Mouse (Mus musculus) heart, embryonic 11.5 days (tissue): ENCODE data around the gene Cbfa2t2. TPM values are rescaled to one million over a fixed set of nuclear protein-coding genes. Genes with fewer than 3 reads are reported as not detected.

Experiments used
- ATAC-seq: fragments of 200-750 bp; cut with Nextera tagmentation; replicated peaks from 2 replicates; pipeline ENCODE4 v1.8.0; 2017; ENCODE audit warnings: moderate library complexity; ENCODE audit not compliant: insufficient number of reproducible peaks, low FRiP score, low TSS enrichment
- H3K27ac ChIP-seq: fragments of 300-500 bp; sonication (generic); 2 replicates; pipeline ENCODE4 v1.5.1; 2014; ENCODE audit warnings: mild to moderate bottlenecking, low read depth, low read length
- H3K27me3 ChIP-seq: fragments of 300-500 bp; sonication (generic); 2 replicates; pipeline ENCODE4 v1.6.1; 2014; ENCODE audit warnings: mild to moderate bottlenecking, low read length, mixed read lengths; ENCODE audit not compliant: control insufficient read depth, insufficient read depth
- H3K36me3 ChIP-seq: fragments of 300-500 bp; sonication (generic); 2 replicates; pipeline ENCODE4 v1.6.1; 2014; ENCODE audit warnings: mild to moderate bottlenecking, low read length, moderate library complexity, mixed read lengths; ENCODE audit not compliant: control insufficient read depth, insufficient read depth
- H3K4me1 ChIP-seq: fragments of 300-500 bp; sonication (generic); 2 replicates; pipeline ENCODE4 v1.6.1; 2014; ENCODE audit warnings: low read length; ENCODE audit not compliant: control insufficient read depth, insufficient read depth
- H3K4me2 ChIP-seq: fragments of 300-500 bp; sonication (generic); 2 replicates; pipeline ENCODE4 v1.6.1; 2014; ENCODE audit warnings: mild to moderate bottlenecking, moderate library complexity
- H3K4me3 ChIP-seq: fragments of 300-500 bp; sonication (generic); 2 replicates; pipeline ENCODE4 v1.5.1; 2014; ENCODE audit warnings: low read depth, low read length
- H3K9ac ChIP-seq: fragments of 300-500 bp; sonication (generic); 2 replicates; pipeline ENCODE4 v1.6.1; 2014; ENCODE audit warnings: mild to moderate bottlenecking, low read depth, low read length, moderate library complexity
- H3K9me3 ChIP-seq: fragments of 300-500 bp; sonication (generic); replicated peaks from 2 replicates; pipeline ENCODE4 v1.6.1; 2016; ENCODE audit warnings: low read length; ENCODE audit not compliant: control insufficient read depth
- WGBS: fragments of 180-500 bp; shearing (Covaris S2); extraction: QIAGEN DNeasy Blood & Tissue Kit; methylation state at CpG from one replicate; pipeline ENCODE4 v1.1.7; 2014; ENCODE audit not compliant: insufficient replicate concordance; 5-methylcytosine and 5-hydroxymethylcytosine counted together
- polyA plus RNA-seq: library from polyadenylated mRNA; unstranded; fragments of >200 nt; fragmentation: Nextera tagmentation; extraction: Ambion mirVana; gene quantifications from 2 replicates; pipeline ENCODE4 v1.2.1, GENCODE M21; 2014

Gene Cbfa2t2
- 31.2 and 34.0 TPM in 2 replicates for polyA plus RNA-seq

DNA sequence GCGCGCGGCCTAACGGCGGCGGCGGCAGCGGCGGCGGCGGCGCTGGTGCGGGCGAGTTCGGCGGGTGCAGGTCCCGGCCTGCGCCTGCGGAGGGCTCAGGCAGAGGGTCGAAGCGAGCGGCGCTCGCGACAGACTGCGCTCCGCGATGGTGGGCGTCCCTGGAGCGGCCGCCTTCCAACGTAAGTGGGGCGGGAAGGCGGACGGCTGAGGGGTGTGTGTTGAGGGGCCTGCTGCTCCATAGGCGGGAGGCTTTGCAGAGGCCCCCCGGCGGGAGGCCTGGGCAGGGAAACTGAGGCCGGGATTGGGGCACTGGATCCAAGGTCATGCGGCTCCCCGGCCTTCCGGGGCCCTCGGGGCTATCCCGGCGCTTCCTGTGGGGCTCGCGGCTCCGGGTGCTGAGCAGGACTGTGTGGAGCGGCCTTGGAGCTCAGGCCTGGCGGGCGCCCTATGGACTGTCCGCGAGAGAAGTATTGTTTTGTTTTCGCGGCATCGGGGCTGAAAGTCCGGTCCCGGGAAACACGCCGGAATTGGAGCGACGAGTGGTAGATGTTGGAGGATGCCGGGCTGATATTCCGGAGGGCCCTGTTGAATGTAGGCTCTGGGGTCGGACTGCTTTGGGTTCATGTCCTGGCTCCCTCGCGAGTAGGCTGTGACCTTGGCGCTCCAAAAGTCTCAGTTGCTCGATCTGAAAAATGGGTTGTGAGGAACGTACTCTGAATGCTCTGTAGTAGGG lies at the start of gene Cbfa2t2:
Gene Cbfa2t2 (plus strand): TSS at position 24 of the 733 bp plus-strand sequence.
- Histone ChIP-seq H3K36me3 (no peaks in the 10 kb centered on the region), H3K9ac (peak within 1 kb of the TSS; percentile 98), H3K4me3 (peak within 1 kb of the TSS; percentile 97), H3K9me3 (no peaks in the 10 kb centered on the region), H3K4me1 (peaks cover 25% of the 10 kb centered on the region), H3K4me2 (peak within 1 kb of the TSS; percentile 70), H3K27ac (peak within 1 kb of the TSS; percentile 96), H3K27me3 (no peaks in the 10 kb centered on the region)
- peak; percentile 64 for ATAC-seq
- WGBS, result under 1% methylated on average over 47 of the region's 70 CpGs

DNA sequence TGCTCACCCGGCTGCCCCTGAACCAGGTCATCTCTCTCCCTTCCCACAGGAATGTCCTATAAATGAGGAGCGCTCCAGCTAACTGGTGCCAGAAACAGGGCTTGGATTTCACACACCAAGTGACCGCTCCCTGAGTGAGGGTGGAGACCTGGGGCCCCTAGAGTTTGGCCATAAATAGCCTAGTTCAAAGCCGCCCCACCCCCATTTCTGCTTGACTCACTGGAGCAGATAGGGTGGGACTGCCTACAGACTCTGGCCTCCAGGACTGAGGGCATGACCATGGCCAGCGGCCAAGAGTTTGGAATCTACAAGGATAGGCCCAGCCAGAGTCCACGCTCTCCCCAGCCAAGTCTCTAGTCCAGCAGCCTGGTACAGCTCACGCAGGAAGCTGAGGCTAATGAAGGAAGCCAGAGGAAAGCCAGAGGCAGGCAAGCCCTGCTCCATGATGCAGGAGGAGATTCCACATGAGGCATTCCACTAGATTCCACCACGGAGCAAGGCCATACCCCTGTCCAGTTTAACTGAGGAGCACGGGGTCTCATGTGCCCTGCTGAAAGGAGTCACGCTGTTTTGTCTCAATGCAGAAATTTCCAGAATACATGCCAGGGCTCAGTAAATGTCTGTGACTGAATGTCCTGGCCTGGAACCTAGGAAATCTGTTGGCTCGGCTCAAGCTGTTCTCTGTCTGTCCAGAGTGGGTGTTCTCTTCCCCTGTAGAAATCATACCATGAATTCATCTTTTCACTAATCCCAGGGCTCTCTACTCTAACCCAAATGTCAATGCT lies 45.9 kb upstream of the Cbfa2t2 start:
- Histone ChIP-seq H3K4me1 (peaks cover 20% of the 10 kb centered on the region), H3K27me3 (no peaks in the 10 kb centered on the region), H3K9me3 (no peaks in the 10 kb centered on the region), H3K9ac (peak overlapping the region; percentile 46; the same call in 1 of the 2 replicates), H3K27ac (peak overlapping the region; percentile 97), H3K4me3 (no peak overlapping the region), H3K36me3 (no peaks in the 10 kb centered on the region), H3K4me2 (peak overlapping the region; percentile 52)
- ATAC-seq, result peak; percentile 88
- WGBS, result 40% methylated on average over 11 of the region's 11 CpGs

DNA sequence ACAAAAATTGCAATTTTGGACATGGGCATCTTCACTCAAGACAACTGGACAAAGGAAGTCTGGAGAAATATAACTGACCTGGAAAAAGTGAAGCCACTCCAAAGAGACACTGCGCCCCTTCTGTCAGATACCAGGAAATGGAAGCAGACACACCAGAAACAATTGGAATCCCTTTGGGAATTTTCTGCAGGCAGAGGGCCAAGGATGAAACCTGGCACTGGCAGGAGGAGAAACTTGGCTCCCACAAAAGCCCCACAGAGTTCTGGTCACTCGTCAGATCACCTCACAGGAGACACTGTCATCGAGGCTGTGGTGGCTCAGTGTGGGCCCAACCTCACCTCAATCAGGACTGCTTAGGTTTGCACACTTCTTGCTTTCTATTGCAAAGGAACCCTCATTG lies 41.7 kb upstream of the Cbfa2t2 start:
- Histone ChIP-seq H3K27me3 (no peaks in the 10 kb centered on the region), H3K36me3 (no peaks in the 10 kb centered on the region), H3K9me3 (no peaks in the 10 kb centered on the region), H3K4me1 (peaks cover 14% of the 10 kb centered on the region), H3K9ac (no peak overlapping the region), H3K4me2 (no peak overlapping the region), H3K4me3 (no peak overlapping the region), H3K27ac (no peak overlapping the region)
- ATAC-seq, result no peak
- 75% methylated on average over 3 of the region's 3 CpGs for WGBS

GRCm38 (mm10) chr2:154396529-154396928 lies 39.8 kb upstream of the Cbfa2t2 start:
- ATAC-seq, result no peak
- Histone ChIP-seq H3K4me2 (no peak overlapping the region), H3K4me3 (no peak overlapping the region), H3K9ac (no peak overlapping the region), H3K4me1 (no peaks in the 10 kb centered on the region; the same call in 1 of the 2 replicates), H3K27ac (no peak overlapping the region), H3K27me3 (no peaks in the 10 kb centered on the region), H3K36me3 (no peaks in the 10 kb centered on the region; the same call in 1 of the 2 replicates), H3K9me3 (no peaks in the 10 kb centered on the region)
- 79% methylated on average over 2 of the region's 2 CpGs for whole genome bisulfite sequencing

- Histone ChIP-seq H3K4me1 (peaks cover 10% of the 10 kb centered on the region), H3K36me3 (no peaks in the 10 kb centered on the region; the same call in 1 of the 2 replicates), H3K9me3 (no peaks in the 10 kb centered on the region), H3K27me3 (no peaks in the 10 kb centered on the region), H3K27ac (no peak overlapping the region), H3K9ac (no peak overlapping the region), H3K4me2 (no peak overlapping the region), H3K4me3 (no peak overlapping the region)
- 82% methylated on average over 7 of the region's 7 CpGs for WGBS
- ATAC-seq, result no peak
Observed at GRCm38 (mm10) chr2:154398267-154398666, 38.0 kb upstream of the Cbfa2t2 start.

- Histone ChIP-seq H3K27ac (no peak overlapping the region), H3K4me1 (peaks cover 16% of the 10 kb centered on the region), H3K9ac (no peak overlapping the region), H3K27me3 (no peaks in the 10 kb centered on the region), H3K36me3 (no peaks in the 10 kb centered on the region; the same call in 1 of the 2 replicates), H3K4me2 (no peak overlapping the region), H3K4me3 (no peak overlapping the region), H3K9me3 (no peaks in the 10 kb centered on the region)
- ATAC-seq, result no peak
- 84% methylated on average over 2 of the region's 2 CpGs for WGBS
Observed at GRCm38 (mm10) chr2:154399325-154399724, 37.0 kb upstream of the Cbfa2t2 start.

- H3K4me2 ChIP-seq, result no peak overlapping the region
- H3K36me3 ChIP-seq, result no peaks in the 10 kb centered on the region; the same call in 1 of the 2 replicates
- no peak overlapping the region for H3K27ac ChIP-seq
- H3K4me3 ChIP-seq, result no peak overlapping the region
- no peak overlapping the region for H3K9ac ChIP-seq
- no peaks in the 10 kb centered on the region for H3K9me3 ChIP-seq
- H3K4me1 ChIP-seq, result peaks cover 29% of the 10 kb centered on the region
- H3K27me3 ChIP-seq, result no peaks in the 10 kb centered on the region
- WGBS, result 40% methylated on average over 1 of the region's 1 CpGs
- ATAC-seq, result no peak
Observed at GRCm38 (mm10) chr2:154401976-154402375, 34.3 kb upstream of the Cbfa2t2 start.

DNA sequence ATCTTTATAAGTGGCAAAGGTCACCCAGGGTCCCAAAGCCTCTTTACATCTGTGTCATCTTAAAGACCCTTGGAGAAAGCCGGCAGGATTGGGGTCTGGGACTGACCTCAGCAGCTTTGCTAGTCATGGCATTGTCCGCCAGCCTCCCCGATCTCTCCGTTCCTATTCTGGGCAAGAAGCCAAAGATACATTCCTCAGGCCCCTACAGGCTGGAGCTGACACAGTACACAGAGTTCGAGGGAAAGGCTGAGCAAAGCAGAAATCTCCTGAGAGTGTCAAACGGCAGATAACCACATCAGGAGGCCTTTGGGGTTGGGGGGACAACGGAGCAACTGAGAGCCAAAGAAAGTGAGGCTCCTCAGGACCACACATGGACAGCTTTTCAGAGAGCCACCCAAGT lies 33.5 kb upstream of the Cbfa2t2 start:
- 0 out of 2 replicates have a peak overlapping the region, but pooled peaks have one; percentile 46 for H3K9ac ChIP-seq
- no peaks in the 10 kb centered on the region; the same call in 1 of the 2 replicates for H3K36me3 ChIP-seq
- H3K4me1 ChIP-seq, result peaks cover 29% of the 10 kb centered on the region
- ATAC-seq, result peak; percentile 67
- H3K27me3 ChIP-seq, result 0 out of 2 replicates have a peak, but pooled peaks cover 2% of the 10 kb centered on the region
- no peaks in the 10 kb centered on the region for H3K9me3 ChIP-seq
- H3K27ac ChIP-seq, result peak overlapping the region; percentile 88
- H3K4me2 ChIP-seq, result peak overlapping the region; percentile 45
- 9% methylated on average over 7 of the region's 7 CpGs for WGBS
- H3K4me3 ChIP-seq, result no peak overlapping the region
